Mouse (Mus musculus): ENCODE measurements around the gene Nrip1.

Nrip1 gene

GRCm38 (mm10) chr16:76372045-76372940 is 1.3 kb downstream of the Nrip1 start:
- no peak for DNase-seq (ENCODE audit: low read depth)

- DNase-seq (ENCODE audit: low read depth) = no peak
Measured at GRCm38 (mm10) chr16:76371614-76371917, 2.1 kb downstream of the Nrip1 start.

GRCm38 (mm10) chr16:76370716-76371613 is 2.7 kb downstream of the Nrip1 start:
- no peak for DNase-seq (ENCODE audit: low read depth)

- DNase-seq (ENCODE audit: low read depth) = no peak
Measured at GRCm38 (mm10) chr16:76370041-76370715, 3.4 kb downstream of the Nrip1 start.

- DNase-seq (ENCODE audit: low read depth) = no peak
Measured at GRCm38 (mm10) chr16:76369236-76369635, 4.4 kb downstream of the Nrip1 start.

- DNase-seq (ENCODE audit: low read depth) = no peak
Measured at GRCm38 (mm10) chr16:76367261-76367908, 6.2 kb downstream of the Nrip1 start.

- DNase-seq (ENCODE audit: low read depth) = no peak
Measured at GRCm38 (mm10) chr16:76365790-76366406, 7.7 kb downstream of the Nrip1 start.

GRCm38 (mm10) chr16:76365237-76365636 is 8.4 kb downstream of the Nrip1 start:
- DNase-seq (ENCODE audit: low read depth) = no peak

GRCm38 (mm10) chr16:76363641-76364040 is 10.0 kb downstream of the Nrip1 start:
- no peak for DNase-seq (ENCODE audit: low read depth)

- DNase-seq (ENCODE audit: low read depth) = no peak
Measured at GRCm38 (mm10) chr16:76362982-76363381, 10.6 kb downstream of the Nrip1 start.

- DNase-seq (ENCODE audit: low read depth) = no peak
Measured at GRCm38 (mm10) chr16:76360441-76360840, 13.2 kb downstream of the Nrip1 start.

GRCm38 (mm10) chr16:76358757-76359156 is 14.9 kb downstream of the Nrip1 start:
- no peak for DNase-seq (ENCODE audit: low read depth)

GRCm38 (mm10) chr16:76358128-76358748 is 15.4 kb downstream of the Nrip1 start:
- no peak for DNase-seq (ENCODE audit: low read depth)

GRCm38 (mm10) chr16:76357155-76357554 is 16.5 kb downstream of the Nrip1 start:
- DNase-seq (ENCODE audit: low read depth) = no peak

GRCm38 (mm10) chr16:76355947-76356550 is 17.6 kb downstream of the Nrip1 start:
- no peak for DNase-seq (ENCODE audit: low read depth)

- DNase-seq (ENCODE audit: low read depth) = no peak
Measured at GRCm38 (mm10) chr16:76355267-76355666, 18.4 kb downstream of the Nrip1 start.

GRCm38 (mm10) chr16:76354841-76355240 is 18.8 kb downstream of the Nrip1 start:
- DNase-seq (ENCODE audit: low read depth) = no peak

GRCm38 (mm10) chr16:76354289-76354688 is 19.3 kb downstream of the Nrip1 start:
- no peak for DNase-seq (ENCODE audit: low read depth)

- DNase-seq (ENCODE audit: low read depth) = no peak
Measured at GRCm38 (mm10) chr16:76350922-76351321, 22.7 kb downstream of the Nrip1 start.

GRCm38 (mm10) chr16:76349053-76349452 is 24.6 kb downstream of the Nrip1 start:
- no peak for DNase-seq (ENCODE audit: low read depth)

Measured in c-Kit-positive CD71-negative TER-119-negative erythroid progenitor cells, embryonic 14.5 days (primary cell).